Mouse (Mus musculus): Measurements from ENCODE around the gene Mettl27. TPM values are rescaled to one million over a fixed set of nuclear protein-coding genes. Genes with fewer than 3 reads are reported as not detected.

The Mettl27 gene
- total RNA-seq, 1 experiment = 15.6 TPM

- no peaks in the 10 kb centered on the region for H3K36me3 ChIP-seq (ENCODE audit: control insufficient read depth, insufficient read depth, low read length, poor library complexity, severe bottlenecking)
Observed at GRCm38 (mm10) chr5:134919097-134919496, 13.1 kb upstream of the Mettl27 start.

GRCm38 (mm10) chr5:134920106-134920687 lies 12.0 kb upstream of the Mettl27 start:
- Histone ChIP-seq H3K4me3 (ENCODE audit: insufficient read depth in 1 of 2, low read depth in 1 of 2, low read length in 2 of 2, poor library complexity in 1 of 2, severe bottlenecking in 1 of 2) (no peak overlapping the region), H3K9ac (ENCODE audit: insufficient read depth, low read depth, low read length, poor library complexity, severe bottlenecking) (no peak overlapping the region), H3K9me3 (ENCODE audit: control insufficient read depth, insufficient read depth, low read depth, low read length) (no peaks in the 10 kb centered on the region), H3K36me3 (ENCODE audit: control insufficient read depth, insufficient read depth, low read length, poor library complexity, severe bottlenecking) (no peaks in the 10 kb centered on the region), H3K4me1 (ENCODE audit: control insufficient read depth in 2 of 2, insufficient read depth in 2 of 2, low read length in 2 of 2, poor library complexity in 1 of 2) (peaks cover 3 to 14% of the 10 kb centered on the region in 2 experiments; a peak in 2 of 4 replicates), H3K27ac (ENCODE audit: insufficient read depth, low read depth, low read length, poor library complexity, severe bottlenecking) (no peak overlapping the region)
- in situ Hi-C loops (cut with MboI; ENCODE audit: low sequenced_read_pairs in 2 of 2, unreplicated experiment in 2 of 2) = no loop called here
- no peak for TF ChIP-seq HCFC1 (IDR thresholded peaks at IDR 0.05; ENCODE audit: borderline replicate concordance, insufficient read depth, low read length)
- no peak for TF ChIP-seq MAFK (IDR thresholded peaks at IDR 0.05; ENCODE audit: insufficient read depth, low read depth, low read length)
- TF ChIP-seq ZC3H11A (IDR thresholded peaks at IDR 0.05; ENCODE audit: borderline replicate concordance, low read depth, low read length) = no peak
- TF ChIP-seq CHD2 (IDR thresholded peaks at IDR 0.05; ENCODE audit: low read depth, low read length) = no peak
- TF ChIP-seq ZNF384 (IDR thresholded peaks at IDR 0.05; ENCODE audit: low read depth, low read length) = no peak
- DNase-seq (ENCODE audit: low read depth, low spot score) = no peak

More at GRCm38 (mm10) chr5:134919097-134919496, 13.1 kb upstream of the Mettl27 start:
- Histone ChIP-seq H3K27ac (ENCODE audit: insufficient read depth, low read depth, low read length, poor library complexity, severe bottlenecking) (no peak overlapping the region), H3K4me3 (ENCODE audit: insufficient read depth in 1 of 2, low read depth in 1 of 2, low read length in 2 of 2, poor library complexity in 1 of 2, severe bottlenecking in 1 of 2) (no peak overlapping the region), H3K9me3 (ENCODE audit: control insufficient read depth, insufficient read depth, low read depth, low read length) (no peaks in the 10 kb centered on the region), H3K4me1 (ENCODE audit: control insufficient read depth in 2 of 2, insufficient read depth in 2 of 2, low read length in 2 of 2, poor library complexity in 1 of 2) (peaks cover 3 to 10% of the 10 kb centered on the region in 2 experiments; a peak in 2 of 4 replicates), H3K9ac (ENCODE audit: insufficient read depth, low read depth, low read length, poor library complexity, severe bottlenecking) (no peak overlapping the region)
- DNase-seq (ENCODE audit: low read depth, low spot score) = no peak
- TF ChIP-seq HCFC1 (IDR thresholded peaks at IDR 0.05; ENCODE audit: borderline replicate concordance, insufficient read depth, low read length) = no peak
- TF ChIP-seq CHD2 (IDR thresholded peaks at IDR 0.05; ENCODE audit: low read depth, low read length) = no peak
- TF ChIP-seq MAFK (IDR thresholded peaks at IDR 0.05; ENCODE audit: insufficient read depth, low read depth, low read length) = no peak
- no peak for TF ChIP-seq ZNF384 (IDR thresholded peaks at IDR 0.05; ENCODE audit: low read depth, low read length)
- no peak for TF ChIP-seq ZC3H11A (IDR thresholded peaks at IDR 0.05; ENCODE audit: borderline replicate concordance, low read depth, low read length)
- in situ Hi-C loops (cut with MboI; ENCODE audit: low sequenced_read_pairs in 2 of 2, unreplicated experiment in 2 of 2) = no loop called here

DNA sequence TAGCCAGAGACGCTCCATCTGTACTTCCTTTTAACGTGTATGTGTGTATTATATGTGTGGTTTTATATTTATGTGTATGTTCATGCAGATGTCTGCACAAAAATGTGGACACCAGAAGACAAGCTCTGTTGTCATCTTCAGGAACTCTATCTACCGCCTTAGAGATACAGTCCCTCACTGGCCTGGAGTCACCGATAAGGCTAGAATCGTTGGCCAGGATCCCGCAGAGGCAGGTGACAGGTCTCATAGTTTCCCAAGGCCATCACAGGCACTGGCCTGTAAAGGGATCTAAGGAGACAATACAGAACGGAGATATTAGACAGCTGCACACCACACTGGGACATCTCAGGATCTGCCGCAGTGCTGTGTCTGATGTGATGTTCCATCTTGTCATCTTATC lies 11.1 kb upstream of the Mettl27 start:
- Histone ChIP-seq H3K9ac (ENCODE audit: insufficient read depth, low read depth, low read length, poor library complexity, severe bottlenecking) (no peak overlapping the region), H3K4me3 (ENCODE audit: insufficient read depth in 1 of 2, low read depth in 1 of 2, low read length in 2 of 2, poor library complexity in 1 of 2, severe bottlenecking in 1 of 2) (no peak overlapping the region), H3K27ac (ENCODE audit: insufficient read depth, low read depth, low read length, poor library complexity, severe bottlenecking) (no peak overlapping the region), H3K9me3 (ENCODE audit: control insufficient read depth, insufficient read depth, low read depth, low read length) (no peaks in the 10 kb centered on the region), H3K36me3 (ENCODE audit: control insufficient read depth, insufficient read depth, low read length, poor library complexity, severe bottlenecking) (no peaks in the 10 kb centered on the region), H3K4me1 (ENCODE audit: control insufficient read depth in 2 of 2, insufficient read depth in 2 of 2, low read length in 2 of 2, poor library complexity in 1 of 2) (peaks cover 5 to 16% of the 10 kb centered on the region in 2 experiments; a peak in 2 of 4 replicates)
- TF ChIP-seq MAFK (IDR thresholded peaks at IDR 0.05; ENCODE audit: insufficient read depth, low read depth, low read length) (no peak), HCFC1 (IDR thresholded peaks at IDR 0.05; ENCODE audit: borderline replicate concordance, insufficient read depth, low read length) (no peak), ZC3H11A (IDR thresholded peaks at IDR 0.05; ENCODE audit: borderline replicate concordance, low read depth, low read length) (no peak), ZNF384 (IDR thresholded peaks at IDR 0.05; ENCODE audit: low read depth, low read length) (no peak), CHD2 (IDR thresholded peaks at IDR 0.05; ENCODE audit: low read depth, low read length) (no peak)
- DNase-seq (ENCODE audit: low read depth, low spot score) = no peak
- in situ Hi-C loops (cut with MboI; ENCODE audit: low sequenced_read_pairs in 2 of 2, unreplicated experiment in 2 of 2) = no loop called here

DNA sequence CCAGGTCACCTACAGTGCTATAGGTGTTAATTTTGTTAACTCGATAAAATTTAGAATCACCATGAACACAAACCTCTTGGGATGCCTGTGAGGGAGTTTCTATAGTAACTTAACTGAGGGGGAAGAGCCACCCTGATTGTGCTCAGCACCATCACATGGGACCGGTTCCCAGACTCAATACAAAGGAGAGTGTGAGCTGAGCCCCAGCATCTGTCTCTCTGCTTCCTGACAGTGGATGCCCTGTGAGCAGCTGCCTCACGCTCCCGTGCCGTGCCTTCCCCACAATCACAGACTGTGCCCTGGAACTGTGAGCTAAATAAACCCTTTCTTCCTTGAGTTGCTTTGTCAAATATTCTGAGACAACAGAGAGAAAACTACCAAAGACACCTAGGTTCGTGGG lies 9.0 kb upstream of the Mettl27 start:
- Histone ChIP-seq H3K27ac (ENCODE audit: insufficient read depth, low read depth, low read length, poor library complexity, severe bottlenecking) (no peak overlapping the region), H3K9me3 (ENCODE audit: control insufficient read depth, insufficient read depth, low read depth, low read length) (no peaks in the 10 kb centered on the region), H3K36me3 (ENCODE audit: control insufficient read depth, insufficient read depth, low read length, poor library complexity, severe bottlenecking) (no peaks in the 10 kb centered on the region), H3K4me3 (ENCODE audit: insufficient read depth in 1 of 2, low read depth in 1 of 2, low read length in 2 of 2, poor library complexity in 1 of 2, severe bottlenecking in 1 of 2) (no peak overlapping the region), H3K4me1 (ENCODE audit: control insufficient read depth in 2 of 2, insufficient read depth in 2 of 2, low read length in 2 of 2, poor library complexity in 1 of 2) (peaks cover 12 to 22% of the 10 kb centered on the region in 2 experiments), H3K9ac (ENCODE audit: insufficient read depth, low read depth, low read length, poor library complexity, severe bottlenecking) (no peak overlapping the region)
- in situ Hi-C loops (cut with MboI; ENCODE audit: low sequenced_read_pairs in 2 of 2, unreplicated experiment in 2 of 2) = no loop called here
- TF ChIP-seq ZNF384 (IDR thresholded peaks at IDR 0.05; ENCODE audit: low read depth, low read length) = no peak
- TF ChIP-seq CHD2 (IDR thresholded peaks at IDR 0.05; ENCODE audit: low read depth, low read length) = no peak
- TF ChIP-seq MAFK (IDR thresholded peaks at IDR 0.05; ENCODE audit: insufficient read depth, low read depth, low read length) = no peak
- TF ChIP-seq HCFC1 (IDR thresholded peaks at IDR 0.05; ENCODE audit: borderline replicate concordance, insufficient read depth, low read length) = no peak
- TF ChIP-seq ZC3H11A (IDR thresholded peaks at IDR 0.05; ENCODE audit: borderline replicate concordance, low read depth, low read length) = no peak
- DNase-seq (ENCODE audit: low read depth, low spot score) = no peak
